Mouse (Mus musculus) liver, embryonic 14.5 days (tissue): ENCODE measurements around the gene Tmem221.

Experiments used
- CTCF ChIP-seq: IDR thresholded peaks from 2 replicates; pipeline ENCODE4 v1.5.1; 2016; ENCODE audit warnings: antibody characterized with exemption, low read depth, control low read depth
- EP300 ChIP-seq: IDR thresholded peaks from 2 replicates; pipeline ENCODE4 v1.6.1; 2016; ENCODE audit warnings: antibody characterized with exemption, low read depth

DNA sequence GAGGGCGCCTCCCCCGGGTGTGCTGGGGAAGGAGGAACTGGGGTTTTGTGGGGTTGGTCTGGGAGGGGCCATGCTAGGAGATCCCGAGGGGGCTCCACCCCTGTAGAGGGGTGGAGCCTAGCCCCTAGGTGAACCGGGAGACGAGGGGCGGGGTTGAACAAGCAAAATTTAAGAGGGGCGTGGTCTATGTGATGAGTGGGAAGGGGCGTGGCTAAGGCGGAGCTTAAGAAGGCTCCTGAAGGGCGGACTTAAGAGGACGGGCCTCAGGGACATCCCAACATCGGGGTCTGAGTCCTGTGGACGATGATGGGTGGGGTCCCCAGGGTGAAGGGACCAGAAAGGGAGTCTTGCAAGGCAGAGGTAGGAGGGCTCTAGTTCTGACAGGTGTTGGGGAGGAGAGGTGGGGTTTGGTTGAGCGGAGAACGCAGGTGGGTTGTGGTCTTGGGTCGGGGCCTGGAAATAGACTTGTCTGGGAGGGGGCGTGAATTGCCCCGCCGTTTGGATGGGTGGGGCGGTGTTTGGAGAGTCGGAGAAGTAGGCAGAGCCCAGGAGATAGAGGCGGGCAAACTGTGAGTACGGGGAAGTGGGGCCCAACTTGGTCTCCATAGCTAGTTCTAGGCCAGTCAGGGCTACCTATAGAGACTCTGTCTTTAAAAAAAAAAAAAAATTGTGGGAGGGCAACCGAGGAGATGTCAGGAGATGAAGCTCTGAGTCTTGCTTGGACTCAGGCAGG is 453 bp upstream of the Tmem221 start:
- TF ChIP-seq CTCF (peak; percentile 36; the same call in 1 of the 2 replicates), EP300 (no peak)
